Mouse (Mus musculus): ENCODE measurements around the gene Tep1.
"Not testable (repeated sequence)": the region's sequence is repeated elsewhere in the genome, so short reads cannot be mapped to it uniquely, and the experiment has no call there.

DNA sequence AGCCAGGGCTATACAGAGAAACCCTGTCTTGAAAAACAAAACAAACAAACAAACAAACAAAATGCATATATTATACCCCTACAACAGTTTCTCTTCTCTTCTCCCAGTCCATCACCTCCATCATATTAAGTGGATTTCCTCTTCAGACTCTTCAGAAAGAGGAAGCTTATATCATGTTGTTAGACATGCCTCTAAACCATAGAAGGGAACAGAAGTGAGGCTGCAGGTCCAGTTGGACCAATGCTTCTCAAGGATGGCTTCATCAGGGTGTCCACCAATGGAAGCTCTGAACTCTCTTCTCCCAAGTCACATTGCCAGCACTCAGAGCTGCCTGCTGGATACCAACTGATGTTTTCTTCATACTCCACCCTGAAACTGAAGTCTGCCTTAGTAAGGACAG, 35.0 kb upstream of the Tep1 start:
- not testable (repeated sequence) for TF ChIP-seq POLR2A (IDR thresholded peaks at IDR 0.05; ENCODE audit: extremely low read depth, insufficient read depth, low read length); CTCF (IDR thresholded peaks at IDR 0.05; ENCODE audit: low read depth, low read length)

Measured in liver, adult 2 months (tissue).